Mouse (Mus musculus) limb, embryonic 11.5 days (tissue): ENCODE results near the gene Zfp69. TPM values are rescaled to one million over a fixed set of nuclear protein-coding genes. Genes with fewer than 3 reads are reported as not detected.

ENCODE experiments used
- ATAC-seq: fragments of 200-750 bp; cut with Nextera tagmentation; 2 replicates; pipeline ENCODE4 v1.8.0; 2017; ENCODE audit warnings: low read depth; ENCODE audit not compliant: insufficient number of reproducible peaks, low FRiP score, low TSS enrichment
- DNase-seq: peaks from one replicate; pipeline ENCODE4 v3.0.0-alpha.2; 2015; ENCODE audit warnings: low spot score
- H3K27ac ChIP-seq: fragments of 300-500 bp; sonication (generic); replicated peaks from 2 replicates; pipeline ENCODE4 v1.5.1; 2014; ENCODE audit warnings: low read depth, mild to moderate bottlenecking, low read length
- H3K27me3 ChIP-seq: fragments of 300-500 bp; sonication (generic); 2 replicates; pipeline ENCODE4 v1.6.1; 2014; ENCODE audit warnings: mild to moderate bottlenecking, low read length, mixed read lengths; ENCODE audit not compliant: control insufficient read depth, insufficient read depth
- H3K36me3 ChIP-seq: fragments of 300-500 bp; sonication (generic); 2 replicates; pipeline ENCODE4 v1.6.1; 2014; ENCODE audit warnings: mild to moderate bottlenecking, low read length, moderate library complexity, mixed read lengths; ENCODE audit not compliant: control insufficient read depth, insufficient read depth
- H3K4me1 ChIP-seq: fragments of 300-500 bp; sonication (generic); 2 replicates; pipeline ENCODE4 v1.6.1; 2014; ENCODE audit warnings: low read length, mixed read lengths; ENCODE audit not compliant: control insufficient read depth, insufficient read depth
- H3K4me2 ChIP-seq: fragments of 300-500 bp; sonication (generic); 2 replicates; pipeline ENCODE4 v1.6.1; 2014; ENCODE audit warnings: low read depth, mild to moderate bottlenecking, moderate library complexity; ENCODE audit not compliant: severe bottlenecking
- H3K4me3 ChIP-seq: fragments of 300-500 bp; sonication (generic); 2 replicates; pipeline ENCODE4 v1.5.1; 2014; ENCODE audit warnings: low read depth, low read length
- H3K9ac ChIP-seq: fragments of 300-500 bp; sonication (generic); 2 replicates; pipeline ENCODE4 v1.6.1; 2014; ENCODE audit warnings: mild to moderate bottlenecking, low read length
- H3K9me3 ChIP-seq: fragments of 300-500 bp; sonication (generic); 2 replicates; pipeline ENCODE4 v1.6.1; 2016; ENCODE audit warnings: low read length; ENCODE audit not compliant: control insufficient read depth
- WGBS: fragments of 180-500 bp; shearing (Covaris S2); extraction: QIAGEN DNeasy Blood & Tissue Kit; methylation state at CpG from one replicate; pipeline ENCODE4 v1.1.7; 2014; 5-methylcytosine and 5-hydroxymethylcytosine counted together
- polyA plus RNA-seq: library from polyadenylated mRNA; unstranded; fragments of >200 nt; fragmentation: Nextera tagmentation; extraction: Ambion mirVana; gene quantifications from 2 replicates; pipeline ENCODE4 v1.2.1, GENCODE M21; 2014

Gene Zfp69
- polyA plus RNA-seq, 1 experiment from 2014 or later, result 11.6 TPM

DNA sequence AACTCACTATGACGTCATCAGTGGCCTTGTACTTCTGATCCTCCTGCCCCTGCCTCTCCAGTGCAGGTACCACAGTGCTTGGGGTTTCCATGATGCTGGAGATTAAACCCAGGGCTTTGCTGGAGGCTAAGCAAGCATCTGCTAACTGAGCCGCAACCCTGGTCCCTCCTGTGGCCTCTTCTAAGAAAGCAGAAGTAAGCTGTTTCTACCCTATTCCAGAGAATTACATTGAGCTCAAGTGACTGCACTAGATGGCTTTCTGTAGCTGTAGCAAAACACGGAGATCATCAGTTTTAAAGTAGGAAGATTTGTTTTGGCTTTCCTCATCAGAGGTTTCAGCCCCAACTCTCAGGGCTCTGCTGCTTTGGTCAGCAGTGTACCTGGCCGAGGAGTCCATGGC lies 37.0 kb downstream of the Zfp69 start:
- no peak for DNase-seq
- ATAC-seq, result no peak
- Histone ChIP-seq H3K36me3 (no peaks in the 10 kb centered on the region), H3K27ac (no peak overlapping the region), H3K27me3 (no peaks in the 10 kb centered on the region), H3K4me2 (no peak overlapping the region), H3K9ac (no peak overlapping the region), H3K9me3 (no peaks in the 10 kb centered on the region), H3K4me1 (no peaks in the 10 kb centered on the region), H3K4me3 (no peak overlapping the region)
- WGBS, result 79% methylated on average over 4 of the region's 4 CpGs

- Histone ChIP-seq H3K36me3 (no peaks in the 10 kb centered on the region), H3K27ac (no peak overlapping the region), H3K4me2 (no peak overlapping the region), H3K4me3 (no peak overlapping the region), H3K27me3 (no peaks in the 10 kb centered on the region), H3K9me3 (no peaks in the 10 kb centered on the region), H3K4me1 (no peaks in the 10 kb centered on the region), H3K9ac (no peak overlapping the region)
- 81% methylated on average over 1 of the region's 1 CpGs for WGBS
- ATAC-seq (no peak), DNase-seq (no peak)
Measured at GRCm38 (mm10) chr4:120913861-120914260, 37.6 kb downstream of the Zfp69 start.

GRCm38 (mm10) chr4:120913443-120913842 lies 38.1 kb downstream of the Zfp69 start:
- Histone ChIP-seq H3K4me1 (no peaks in the 10 kb centered on the region), H3K27me3 (no peaks in the 10 kb centered on the region), H3K4me2 (no peak overlapping the region), H3K36me3 (no peaks in the 10 kb centered on the region), H3K9me3 (no peaks in the 10 kb centered on the region), H3K9ac (no peak overlapping the region), H3K4me3 (no peak overlapping the region), H3K27ac (no peak overlapping the region)
- 67% methylated on average over 8 of the region's 8 CpGs for WGBS
- DNase-seq (no peak), ATAC-seq (no peak)

GRCm38 (mm10) chr4:120912866-120913265 lies 38.6 kb downstream of the Zfp69 start:
- ATAC-seq (no peak), DNase-seq (no peak)
- Histone ChIP-seq H3K4me3 (no peak overlapping the region), H3K27me3 (no peaks in the 10 kb centered on the region), H3K27ac (no peak overlapping the region), H3K9ac (no peak overlapping the region), H3K36me3 (no peaks in the 10 kb centered on the region), H3K9me3 (no peaks in the 10 kb centered on the region), H3K4me2 (no peak overlapping the region), H3K4me1 (no peaks in the 10 kb centered on the region)
- 45% methylated on average over 4 of the region's 4 CpGs for WGBS

DNA sequence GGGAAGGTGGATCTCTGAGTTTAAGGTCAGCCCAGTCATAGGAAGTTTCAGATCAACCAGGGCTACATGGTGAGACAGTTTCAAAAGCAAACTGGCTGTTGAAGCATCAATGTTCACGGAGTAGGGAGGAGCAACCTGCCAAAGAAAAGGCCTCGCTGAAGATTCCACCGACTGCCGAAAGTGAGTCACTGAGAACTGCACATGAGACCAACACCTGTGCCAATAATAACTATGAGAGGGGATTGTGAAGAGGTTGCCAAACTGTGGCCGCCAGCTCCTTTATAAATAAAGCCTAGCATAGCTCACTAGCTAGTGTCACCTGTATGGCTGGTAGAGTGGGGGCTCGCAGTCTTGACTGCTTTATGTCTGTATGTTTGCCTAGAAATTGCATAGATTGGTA lies 40.4 kb downstream of the Zfp69 start:
- no peaks in the 10 kb centered on the region for H3K9me3 ChIP-seq
- DNase-seq, result no peak
- H3K4me3 ChIP-seq, result no peak overlapping the region
- H3K9ac ChIP-seq, result no peak overlapping the region
- H3K4me2 ChIP-seq, result no peak overlapping the region
- H3K27me3 ChIP-seq, result no peaks in the 10 kb centered on the region
- ATAC-seq, result no peak
- 86% methylated on average over 6 of the region's 6 CpGs for WGBS
- no peaks in the 10 kb centered on the region for H3K36me3 ChIP-seq
- H3K4me1 ChIP-seq, result no peaks in the 10 kb centered on the region
- H3K27ac ChIP-seq, result no peak overlapping the region

- Histone ChIP-seq H3K4me1 (no peaks in the 10 kb centered on the region), H3K9ac (no peak overlapping the region), H3K27me3 (no peaks in the 10 kb centered on the region), H3K4me2 (no peak overlapping the region), H3K9me3 (no peaks in the 10 kb centered on the region), H3K36me3 (no peaks in the 10 kb centered on the region), H3K4me3 (no peak overlapping the region), H3K27ac (no peak overlapping the region)
- WGBS, result 33% methylated on average over 15 of the region's 15 CpGs
- DNase-seq (peak; percentile 91), ATAC-seq (no peak)
Measured at GRCm38 (mm10) chr4:120909558-120910150, 41.8 kb downstream of the Zfp69 start.

GRCm38 (mm10) chr4:120905644-120906043 lies 45.9 kb downstream of the Zfp69 start:
- no peaks in the 10 kb centered on the region for H3K4me1 ChIP-seq
- H3K27ac ChIP-seq, result no peak overlapping the region
- WGBS, result 74% methylated on average over 5 of the region's 5 CpGs
- no peaks in the 10 kb centered on the region for H3K36me3 ChIP-seq
- ATAC-seq, result no peak
- H3K27me3 ChIP-seq, result no peaks in the 10 kb centered on the region
- no peaks in the 10 kb centered on the region for H3K9me3 ChIP-seq
- no peak overlapping the region for H3K4me3 ChIP-seq
- DNase-seq, result no peak
- H3K4me2 ChIP-seq, result no peak overlapping the region
- no peak overlapping the region for H3K9ac ChIP-seq

DNA sequence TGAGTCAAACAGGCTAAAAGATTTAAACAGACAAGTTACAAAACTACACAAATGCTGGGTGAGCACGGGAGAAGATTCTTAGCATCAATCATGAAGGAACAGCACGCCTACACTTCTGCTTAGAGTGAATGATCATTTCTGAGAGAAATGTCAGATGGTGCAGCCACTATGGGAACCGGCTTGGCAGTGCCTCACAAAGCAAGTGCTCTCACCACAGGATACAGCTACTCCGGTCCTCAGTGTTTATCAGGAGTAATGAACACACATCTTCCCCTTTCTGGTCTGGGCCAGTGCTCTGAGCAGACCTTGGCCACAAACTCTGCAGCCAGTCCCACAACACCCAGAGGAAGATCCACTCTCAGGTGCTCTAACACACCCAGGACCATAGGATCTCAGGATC lies 47.0 kb downstream of the Zfp69 start:
- no peaks in the 10 kb centered on the region for H3K27me3 ChIP-seq
- H3K4me2 ChIP-seq, result no peak overlapping the region
- no peak for DNase-seq
- H3K9ac ChIP-seq, result no peak overlapping the region
- no peak for ATAC-seq
- no peaks in the 10 kb centered on the region for H3K36me3 ChIP-seq
- H3K4me1 ChIP-seq, result no peaks in the 10 kb centered on the region
- no peaks in the 10 kb centered on the region for H3K9me3 ChIP-seq
- 70% methylated on average over 4 of the region's 4 CpGs for WGBS
- H3K27ac ChIP-seq, result no peak overlapping the region
- H3K4me3 ChIP-seq, result no peak overlapping the region
